Mouse (Mus musculus): ENCODE results near the gene Tbc1d16. TPM values are rescaled to one million over a fixed set of nuclear protein-coding genes. Genes with fewer than 3 reads are reported as not detected.

The Tbc1d16 gene
- polyA plus RNA-seq, 1 experiment from 2014 or later: 18.7 TPM

- Histone ChIP-seq H3K4me3 (replicated peaks) (peak overlapping the region; percentile 28), H3K4me1 (peaks cover 56% of the 10 kb centered on the region), H3K4me2 (peak overlapping the region; percentile 65), H3K9me3 (no peaks in the 10 kb centered on the region), H3K9ac (peak overlapping the region; percentile 25; the same call in 1 of the 2 replicates), H3K27me3 (replicated peaks) (no peaks in the 10 kb centered on the region), H3K27ac (peak overlapping the region; percentile 95), H3K36me3 (no peaks in the 10 kb centered on the region)
- peak; percentile 88 for ATAC-seq (ENCODE audit: insufficient read depth, low FRiP score, low read depth)
- WGBS: 3% methylated on average over 18 of the region's 18 CpGs
Measured at GRCm38 (mm10) chr11:119215038-119215904, 13.0 kb downstream of the Tbc1d16 start.

- peaks cover 61% of the 10 kb centered on the region for H3K4me1 ChIP-seq
- 55% methylated on average over 19 of the region's 19 CpGs for WGBS
Measured at GRCm38 (mm10) chr11:119213166-119213885, 15.0 kb downstream of the Tbc1d16 start.

GRCm38 (mm10) chr11:119211604-119212309 lies 16.5 kb downstream of the Tbc1d16 start:
- ATAC-seq (ENCODE audit: insufficient read depth, low FRiP score, low read depth): no peak
- Histone ChIP-seq H3K4me2 (no peak overlapping the region), H3K9ac (no peak overlapping the region), H3K27ac (no peak overlapping the region), H3K9me3 (no peaks in the 10 kb centered on the region), H3K4me3 (replicated peaks) (no peak overlapping the region), H3K36me3 (peaks cover 13% of the 10 kb centered on the region), H3K27me3 (replicated peaks) (no peaks in the 10 kb centered on the region), H3K4me1 (peaks cover 61% of the 10 kb centered on the region)
- WGBS: 80% methylated on average over 21 of the region's 21 CpGs

More at GRCm38 (mm10) chr11:119213166-119213885, 15.0 kb downstream of the Tbc1d16 start:
- ATAC-seq (ENCODE audit: insufficient read depth, low FRiP score, low read depth): no peak
- no peaks in the 10 kb centered on the region for H3K9me3 ChIP-seq
- H3K4me3 ChIP-seq (replicated peaks): no peak overlapping the region
- no peaks in the 10 kb centered on the region for H3K27me3 ChIP-seq (replicated peaks)
- H3K9ac ChIP-seq: no peak overlapping the region
- H3K4me2 ChIP-seq: no peak overlapping the region
- no peak overlapping the region for H3K27ac ChIP-seq
- peaks cover 5% of the 10 kb centered on the region; the same call in 1 of the 2 replicates for H3K36me3 ChIP-seq

GRCm38 (mm10) chr11:119210321-119211100 lies 17.8 kb downstream of the Tbc1d16 start:
- Histone ChIP-seq H3K4me3 (replicated peaks) (no peak overlapping the region), H3K4me1 (peaks cover 50% of the 10 kb centered on the region), H3K27me3 (replicated peaks) (no peaks in the 10 kb centered on the region), H3K4me2 (0 out of 2 replicates have a peak overlapping the region, but pooled peaks have one; percentile 1), H3K36me3 (peaks cover 15% of the 10 kb centered on the region), H3K9ac (no peak overlapping the region), H3K27ac (peak overlapping the region; percentile 59), H3K9me3 (no peaks in the 10 kb centered on the region)
- ATAC-seq (ENCODE audit: insufficient read depth, low FRiP score, low read depth): no peak
- 66% methylated on average over 32 of the region's 32 CpGs for WGBS

- no peak overlapping the region for H3K9ac ChIP-seq
- no peaks in the 10 kb centered on the region for H3K27me3 ChIP-seq (replicated peaks)
- H3K4me3 ChIP-seq (replicated peaks): no peak overlapping the region
- H3K4me2 ChIP-seq: no peak overlapping the region
- H3K9me3 ChIP-seq: no peaks in the 10 kb centered on the region
- peak overlapping the region; percentile 59 for H3K27ac ChIP-seq
- peak; percentile 36; the same call in 1 of the 2 replicates for ATAC-seq (ENCODE audit: insufficient read depth, low FRiP score, low read depth)
- H3K4me1 ChIP-seq: peaks cover 41% of the 10 kb centered on the region
- H3K36me3 ChIP-seq: peaks cover 17% of the 10 kb centered on the region
- WGBS: 58% methylated on average over 10 of the region's 10 CpGs
Measured at GRCm38 (mm10) chr11:119209371-119210025, 18.8 kb downstream of the Tbc1d16 start.

GRCm38 (mm10) chr11:119208870-119209370 lies 19.4 kb downstream of the Tbc1d16 start:
- H3K27ac ChIP-seq: no peak overlapping the region
- no peaks in the 10 kb centered on the region for H3K9me3 ChIP-seq
- no peak for ATAC-seq (ENCODE audit: insufficient read depth, low FRiP score, low read depth)
- H3K9ac ChIP-seq: no peak overlapping the region
- H3K36me3 ChIP-seq: peaks cover 17% of the 10 kb centered on the region
- no peak overlapping the region for H3K4me3 ChIP-seq (replicated peaks)
- H3K4me2 ChIP-seq: no peak overlapping the region
- H3K4me1 ChIP-seq: peaks cover 35% of the 10 kb centered on the region
- H3K27me3 ChIP-seq (replicated peaks): no peaks in the 10 kb centered on the region
- WGBS: 91% methylated on average over 20 of the region's 20 CpGs

- ATAC-seq (ENCODE audit: insufficient read depth, low FRiP score, low read depth): no peak
- Histone ChIP-seq H3K9ac (no peak overlapping the region), H3K4me1 (peaks cover 26% of the 10 kb centered on the region), H3K27ac (no peak overlapping the region), H3K27me3 (replicated peaks) (no peaks in the 10 kb centered on the region), H3K9me3 (no peaks in the 10 kb centered on the region), H3K4me3 (replicated peaks) (no peak overlapping the region), H3K36me3 (peaks cover 17% of the 10 kb centered on the region), H3K4me2 (no peak overlapping the region)
- 89% methylated on average over 6 of the region's 6 CpGs for WGBS
Measured at GRCm38 (mm10) chr11:119207986-119208385, 20.3 kb downstream of the Tbc1d16 start.

- Histone ChIP-seq H3K9ac (no peak overlapping the region), H3K27me3 (replicated peaks) (no peaks in the 10 kb centered on the region), H3K36me3 (peaks cover 17% of the 10 kb centered on the region), H3K4me1 (peaks cover 18% of the 10 kb centered on the region), H3K4me2 (no peak overlapping the region), H3K9me3 (no peaks in the 10 kb centered on the region), H3K4me3 (replicated peaks) (no peak overlapping the region), H3K27ac (no peak overlapping the region)
- WGBS: 37% methylated on average over 5 of the region's 5 CpGs
- ATAC-seq (ENCODE audit: insufficient read depth, low FRiP score, low read depth): no peak
Measured at GRCm38 (mm10) chr11:119206562-119206961, 21.7 kb downstream of the Tbc1d16 start.

- ATAC-seq (ENCODE audit: insufficient read depth, low FRiP score, low read depth): no peak
- Histone ChIP-seq H3K9ac (no peak overlapping the region), H3K4me3 (replicated peaks) (no peak overlapping the region), H3K36me3 (peaks cover 17% of the 10 kb centered on the region), H3K27me3 (replicated peaks) (no peaks in the 10 kb centered on the region), H3K4me2 (no peak overlapping the region), H3K27ac (no peak overlapping the region), H3K4me1 (peaks cover 16% of the 10 kb centered on the region), H3K9me3 (no peaks in the 10 kb centered on the region)
- whole genome bisulfite sequencing: 86% methylated on average over 10 of the region's 10 CpGs
Measured at GRCm38 (mm10) chr11:119205738-119206137, 22.6 kb downstream of the Tbc1d16 start.

- no peak for ATAC-seq (ENCODE audit: insufficient read depth, low FRiP score, low read depth)
- no peak overlapping the region for H3K9ac ChIP-seq
- 51% methylated on average over 5 of the region's 5 CpGs for WGBS
Measured at GRCm38 (mm10) chr11:119203423-119203822, 24.9 kb downstream of the Tbc1d16 start.

More at GRCm38 (mm10) chr11:119203423-119203822, 24.9 kb downstream of the Tbc1d16 start:
- no peaks in the 10 kb centered on the region for H3K9me3 ChIP-seq
- H3K27ac ChIP-seq: no peak overlapping the region
- no peak overlapping the region for H3K4me2 ChIP-seq
- 0 out of 2 replicates have a peak, but pooled peaks cover 8% of the 10 kb centered on the region for H3K4me1 ChIP-seq
- H3K4me3 ChIP-seq (replicated peaks): no peak overlapping the region
- no peaks in the 10 kb centered on the region for H3K27me3 ChIP-seq (replicated peaks)
- H3K36me3 ChIP-seq: peaks cover 12% of the 10 kb centered on the region; the same call in 1 of the 2 replicates
